Mouse (Mus musculus) lung, postnatal 0 days (tissue): ENCODE results near the gene Fgr. TPM values are rescaled to one million over a fixed set of nuclear protein-coding genes. Genes with fewer than 3 reads are reported as not detected.

Experiments used
- ATAC-seq: fragments of 200-750 bp; cut with Nextera tagmentation; 2 replicates; pipeline ENCODE4 v1.8.0; 2017; ENCODE audit warnings: moderate library complexity
- DNase-seq: peaks from one replicate; pipeline ENCODE4 v3.0.0-alpha.2; 2016; ENCODE audit warnings: low spot score
- H3K27ac ChIP-seq: fragments of 300-500 bp; sonication (generic); 2 replicates; pipeline ENCODE4 v1.5.1; 2014; ENCODE audit warnings: antibody characterized with exemption, mild to moderate bottlenecking, low read length, mixed read lengths
- H3K27me3 ChIP-seq: fragments of 300-500 bp; sonication (generic); replicated peaks from 2 replicates; pipeline ENCODE4 v1.6.1; 2014; ENCODE audit warnings: low read length, mixed read lengths; ENCODE audit not compliant: insufficient read depth
- H3K36me3 ChIP-seq: fragments of 300-500 bp; sonication (generic); 2 replicates; pipeline ENCODE4 v1.6.1; 2014; ENCODE audit warnings: low read length, mixed read lengths; ENCODE audit not compliant: insufficient read depth
- H3K4me1 ChIP-seq: fragments of 300-500 bp; sonication (generic); 2 replicates; pipeline ENCODE4 v1.6.1; 2014; ENCODE audit warnings: antibody characterized with exemption, low read depth, low read length, mixed read lengths; ENCODE audit not compliant: insufficient read depth
- H3K4me2 ChIP-seq: fragments of 300-500 bp; sonication (generic); replicated peaks from 2 replicates; pipeline ENCODE4 v1.6.1; 2014; ENCODE audit warnings: low read depth, mild to moderate bottlenecking, low read length, moderate library complexity, mixed read lengths
- H3K4me3 ChIP-seq: fragments of 300-500 bp; sonication (generic); 2 replicates; pipeline ENCODE4 v1.5.1; 2014; ENCODE audit warnings: low read depth, low read length
- H3K9ac ChIP-seq: fragments of 300-500 bp; sonication (generic); replicated peaks from 2 replicates; pipeline ENCODE4 v1.6.1; 2014; ENCODE audit warnings: low read depth, mild to moderate bottlenecking
- H3K9me3 ChIP-seq: fragments of 300-500 bp; sonication (generic); 2 replicates; pipeline ENCODE4 v1.6.1; 2016; ENCODE audit warnings: low read length, mixed read lengths
- CTCF ChIP-seq: IDR thresholded peaks from 2 replicates; pipeline ENCODE4 v1.5.1; 2016; ENCODE audit warnings: antibody characterized with exemption, mild to moderate bottlenecking
- EP300 ChIP-seq: IDR thresholded peaks from 2 replicates; pipeline ENCODE4 v1.6.1; 2016; ENCODE audit warnings: antibody characterized with exemption, mild to moderate bottlenecking, control low read depth
- WGBS: fragments of 180-500 bp; shearing (Covaris S2); extraction: QIAGEN DNeasy Blood & Tissue Kit; methylation state at CpG from one replicate; pipeline ENCODE4 v1.1.7; 2014; 5-methylcytosine and 5-hydroxymethylcytosine counted together
- polyA plus RNA-seq: library from polyadenylated mRNA; unstranded; fragments of >200 nt; fragmentation: Nextera tagmentation; extraction: Ambion mirVana; gene quantifications from 2 replicates; pipeline ENCODE4 v1.2.1, GENCODE M21; 2015

Gene Fgr
- polyA plus RNA-seq, 1 experiment from 2014 or later = 4.0 TPM

GRCm38 (mm10) chr4:132972556-132972955 lies 1.3 kb upstream of the Fgr start:
- WGBS = 31% methylated on average over 2 of the region's 2 CpGs
- DNase-seq = no peak
- Histone ChIP-seq H3K27me3 (no peaks in the 10 kb centered on the region), H3K9me3 (no peaks in the 10 kb centered on the region), H3K4me1 (peaks cover 19% of the 10 kb centered on the region; the same call in 1 of the 2 replicates), H3K36me3 (no peaks in the 10 kb centered on the region), H3K4me2 (no peak overlapping the region), H3K9ac (no peak overlapping the region), H3K27ac (no peak overlapping the region), H3K4me3 (no peak overlapping the region)
- no peak for TF ChIP-seq CTCF
- TF ChIP-seq EP300 = no peak
- no peak for ATAC-seq

GRCm38 (mm10) chr4:132973186-132973585 lies 709 bp upstream of the Fgr start:
- peaks cover 19% of the 10 kb centered on the region; the same call in 1 of the 2 replicates for H3K4me1 ChIP-seq
- no peaks in the 10 kb centered on the region for H3K36me3 ChIP-seq
- H3K9me3 ChIP-seq = no peaks in the 10 kb centered on the region
- H3K4me3 ChIP-seq = no peak overlapping the region
- TF ChIP-seq EP300 = no peak
- no peak for TF ChIP-seq CTCF
- no peak for ATAC-seq
- DNase-seq = no peak
- WGBS = 66% methylated on average over 8 of the region's 8 CpGs
- no peak overlapping the region for H3K4me2 ChIP-seq
- H3K27ac ChIP-seq = no peak overlapping the region
- no peak overlapping the region for H3K9ac ChIP-seq
- H3K27me3 ChIP-seq = no peaks in the 10 kb centered on the region

GRCm38 (mm10) chr4:132974904-132975303 lies 1.0 kb downstream of the Fgr start:
- no peak overlapping the region for H3K9ac ChIP-seq
- ATAC-seq (peak; percentile 73), DNase-seq (peak; percentile 87)
- H3K9me3 ChIP-seq = no peaks in the 10 kb centered on the region
- H3K27ac ChIP-seq = peak overlapping the region; percentile 54; the same call in 1 of the 2 replicates
- no peaks in the 10 kb centered on the region for H3K27me3 ChIP-seq
- no peaks in the 10 kb centered on the region for H3K36me3 ChIP-seq
- peaks cover 19% of the 10 kb centered on the region; the same call in 1 of the 2 replicates for H3K4me1 ChIP-seq
- 5% methylated on average over 15 of the region's 15 CpGs for WGBS
- peak overlapping the region; percentile 15 for H3K4me3 ChIP-seq
- TF ChIP-seq EP300 = peak; percentile 62
- TF ChIP-seq CTCF = peak; percentile 10; the same call in 1 of the 2 replicates
- peak overlapping the region; percentile 43 for H3K4me2 ChIP-seq

- ATAC-seq = no peak
- Histone ChIP-seq H3K4me1 (peaks cover 19% of the 10 kb centered on the region; the same call in 1 of the 2 replicates), H3K4me2 (peak overlapping the region; percentile 1; the same call in 1 of the 2 replicates), H3K9me3 (no peaks in the 10 kb centered on the region), H3K27ac (no peak overlapping the region), H3K9ac (no peak overlapping the region), H3K36me3 (no peaks in the 10 kb centered on the region), H3K27me3 (no peaks in the 10 kb centered on the region), H3K4me3 (no peak overlapping the region)
- TF ChIP-seq EP300 (no peak), CTCF (no peak)
- DNase-seq = no peak
- WGBS = 81% methylated on average over 3 of the region's 3 CpGs
These were observed 1.9 kb downstream of the Fgr start for GRCm38 (mm10) chr4:132975791-132976190.

DNA sequence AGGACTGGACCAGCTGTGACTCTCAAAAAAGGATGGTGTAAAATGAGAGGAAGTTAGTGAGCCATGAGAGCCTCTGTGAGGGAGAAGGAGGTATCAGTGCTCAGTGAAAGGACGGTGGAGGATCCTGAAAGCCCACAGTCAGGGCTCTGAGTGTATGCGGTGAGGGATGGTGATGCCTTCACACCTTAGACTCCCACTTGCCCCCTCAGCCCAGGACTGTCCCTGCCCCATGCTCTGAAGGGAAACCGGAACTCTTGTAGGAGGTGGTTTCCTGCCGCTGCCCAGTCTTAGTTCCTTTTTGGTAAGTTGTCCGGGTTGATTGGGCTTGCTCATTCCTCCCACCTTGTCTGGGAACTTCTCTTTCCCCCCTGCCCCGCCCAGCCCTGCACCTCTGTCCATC lies 2.8 kb downstream of the Fgr start:
- Histone ChIP-seq H3K4me2 (no peak overlapping the region), H3K27ac (no peak overlapping the region), H3K9me3 (no peaks in the 10 kb centered on the region), H3K4me3 (no peak overlapping the region), H3K27me3 (no peaks in the 10 kb centered on the region), H3K9ac (no peak overlapping the region), H3K4me1 (peaks cover 19% of the 10 kb centered on the region; the same call in 1 of the 2 replicates), H3K36me3 (no peaks in the 10 kb centered on the region)
- 59% methylated on average over 6 of the region's 6 CpGs for WGBS
- TF ChIP-seq CTCF = no peak
- TF ChIP-seq EP300 = no peak
- ATAC-seq = no peak
- DNase-seq = no peak

GRCm38 (mm10) chr4:132977597-132977996 lies 3.7 kb downstream of the Fgr start:
- Histone ChIP-seq H3K36me3 (no peaks in the 10 kb centered on the region), H3K9me3 (no peaks in the 10 kb centered on the region), H3K9ac (no peak overlapping the region), H3K4me2 (no peak overlapping the region), H3K4me3 (no peak overlapping the region), H3K27me3 (no peaks in the 10 kb centered on the region), H3K27ac (no peak overlapping the region), H3K4me1 (peaks cover 19% of the 10 kb centered on the region; the same call in 1 of the 2 replicates)
- ATAC-seq = no peak
- no peak for TF ChIP-seq CTCF
- TF ChIP-seq EP300 = no peak
- 44% methylated on average over 5 of the region's 5 CpGs for WGBS
- DNase-seq = no peak

- Histone ChIP-seq H3K4me2 (no peak overlapping the region), H3K4me1 (peaks cover 14% of the 10 kb centered on the region; the same call in 1 of the 2 replicates), H3K36me3 (no peaks in the 10 kb centered on the region), H3K9ac (no peak overlapping the region), H3K27me3 (no peaks in the 10 kb centered on the region), H3K4me3 (no peak overlapping the region), H3K9me3 (no peaks in the 10 kb centered on the region), H3K27ac (no peak overlapping the region)
- DNase-seq = no peak
- no peak for ATAC-seq
- WGBS = 38% methylated on average over 2 of the region's 2 CpGs
- no peak for TF ChIP-seq EP300
- TF ChIP-seq CTCF = no peak
These were observed 5.3 kb downstream of the Fgr start for GRCm38 (mm10) chr4:132979186-132979585.
